9 mouse cellular contexts compared by ENCODE assay signal in genomic region chr12:55466088-55466701, GRCm38 (mm10). TPM values are rescaled to one million over a fixed set of nuclear protein-coding genes. Genes with fewer than 3 reads are reported as not detected.
DNase-seq lines count a peak whose midpoint lies in the region; ATAC-seq and TF ChIP-seq lines count a peak whose summit lies in the region.
"Had no signal": no experiment of that assay in that cellular context is flagged by ENCODE, and none has a peak within 500 bp of the region (broad histone marks: within the 10 kb centered on the region; RNA-seq: fewer than 3 reads in every experiment).

No protein-coding gene starts in this region.

- H3K4me3 ChIP-seq in liver, embryonic 16.5 days (ENCODE audit: low read depth, low read length) = no peak overlapping the region
- H3K4me3 ChIP-seq in liver, embryonic 11.5 days (ENCODE audit: low read depth, low read length) = no peak overlapping the region
- H3K4me3 ChIP-seq in hindbrain, postnatal 0 days (ENCODE audit: low read length) = no peak overlapping the region
- H3K4me3 ChIP-seq in stomach, postnatal 0 days (ENCODE audit: low read depth, low read length) = no peak overlapping the region
- H3K4me3 ChIP-seq: embryonic facial prominence, embryonic 12.5 days had no signal

- H3K27me3 ChIP-seq in liver, embryonic 16.5 days (ENCODE audit: control insufficient read depth, insufficient read depth, low read depth, low read length) = peaks cover 7% of the 10 kb centered on the region; the same call in 1 of the 2 replicates
- no peaks in the 10 kb centered on the region for H3K27me3 ChIP-seq in liver, embryonic 11.5 days (replicated peaks; ENCODE audit: control insufficient read depth, insufficient read depth, low read length)
- H3K27me3 ChIP-seq in hindbrain, postnatal 0 days (ENCODE audit: insufficient read depth, low read length) = no peaks in the 10 kb centered on the region
- no peaks in the 10 kb centered on the region for H3K27me3 ChIP-seq in stomach, postnatal 0 days (ENCODE audit: control insufficient read depth, insufficient read depth, low read length)
- H3K27me3 ChIP-seq: embryonic facial prominence, embryonic 12.5 days had no signal

- no peak overlapping the region for H3K4me2 ChIP-seq in liver, embryonic 16.5 days (ENCODE audit: low read depth, low read length)
- no peak overlapping the region for H3K4me2 ChIP-seq in liver, embryonic 11.5 days
- no peak overlapping the region for H3K4me2 ChIP-seq in hindbrain, postnatal 0 days (ENCODE audit: low read depth, low read length)
- H3K4me2 ChIP-seq in stomach, postnatal 0 days (replicated peaks; ENCODE audit: low read depth) = no peak overlapping the region
- H3K4me2 ChIP-seq: embryonic facial prominence, embryonic 12.5 days; liver, embryonic 15.5 days had no signal

- no peaks in the 10 kb centered on the region; the same call in 1 of the 2 replicates for H3K4me1 ChIP-seq in liver, embryonic 16.5 days (ENCODE audit: control insufficient read depth, low read depth, low read length)
- peaks cover 9% of the 10 kb centered on the region; the same call in 1 of the 2 replicates for H3K4me1 ChIP-seq in liver, embryonic 11.5 days (replicated peaks; ENCODE audit: control insufficient read depth, insufficient read depth, low read length)
- peaks cover 36% of the 10 kb centered on the region for H3K4me1 ChIP-seq in hindbrain, postnatal 0 days (ENCODE audit: insufficient read depth, low read length)
- peaks cover 11% of the 10 kb centered on the region for H3K4me1 ChIP-seq in stomach, postnatal 0 days (replicated peaks; ENCODE audit: control insufficient read depth, insufficient read depth)

- H3K9me3 ChIP-seq in liver, embryonic 16.5 days (replicated peaks; ENCODE audit: control insufficient read depth, low read length) = no peaks in the 10 kb centered on the region
- no peaks in the 10 kb centered on the region for H3K9me3 ChIP-seq in liver, embryonic 11.5 days (ENCODE audit: control insufficient read depth, low read length)
- H3K9me3 ChIP-seq in hindbrain, postnatal 0 days (ENCODE audit: low read length) = no peaks in the 10 kb centered on the region
- H3K9me3 ChIP-seq in stomach, postnatal 0 days (ENCODE audit: control insufficient read depth, low read length) = no peaks in the 10 kb centered on the region
- H3K9me3 ChIP-seq: embryonic facial prominence, embryonic 12.5 days; liver, embryonic 15.5 days had no signal

- no peak overlapping the region for H3K9ac ChIP-seq in liver, embryonic 16.5 days (ENCODE audit: low read depth, low read length)
- no peak overlapping the region for H3K9ac ChIP-seq in liver, embryonic 11.5 days (ENCODE audit: low read depth, low read length)
- no peak overlapping the region for H3K9ac ChIP-seq in hindbrain, postnatal 0 days (replicated peaks; ENCODE audit: low read length)
- H3K9ac ChIP-seq in stomach, postnatal 0 days (ENCODE audit: low read length) = no peak overlapping the region
- H3K9ac ChIP-seq: embryonic facial prominence, embryonic 12.5 days; liver, embryonic 15.5 days had no signal

- H3K36me3 ChIP-seq in liver, embryonic 16.5 days (ENCODE audit: control insufficient read depth, insufficient read depth) = no peaks in the 10 kb centered on the region
- H3K36me3 ChIP-seq in liver, embryonic 11.5 days (ENCODE audit: control insufficient read depth, insufficient read depth, low read length) = no peaks in the 10 kb centered on the region
- H3K36me3 ChIP-seq in hindbrain, postnatal 0 days (ENCODE audit: insufficient read depth, low read length) = no peaks in the 10 kb centered on the region
- no peaks in the 10 kb centered on the region for H3K36me3 ChIP-seq in stomach, postnatal 0 days (ENCODE audit: control insufficient read depth, insufficient read depth, low read length)
- H3K36me3 ChIP-seq: embryonic facial prominence, embryonic 12.5 days; liver, embryonic 15.5 days had no signal

- H3K27ac ChIP-seq in liver, embryonic 16.5 days (ENCODE audit: low read length) = 0 out of 2 replicates have a peak overlapping the region, but pooled peaks have one; percentile 13
- no peak overlapping the region for H3K27ac ChIP-seq in liver, embryonic 11.5 days (ENCODE audit: low read depth, low read length)
- peak overlapping the region; percentile 76; the same call in 1 of the 2 replicates for H3K27ac ChIP-seq in hindbrain, postnatal 0 days
- H3K27ac ChIP-seq in stomach, postnatal 0 days (replicated peaks) = peak overlapping the region; percentile 75
- H3K27ac ChIP-seq: liver, embryonic 15.5 days had no signal

- ATAC-seq in liver, embryonic 16.5 days (ENCODE audit: low read depth) = no peak
- no peak for ATAC-seq in liver, embryonic 11.5 days (replicated peaks; ENCODE audit: low FRiP score)
- peak; percentile 50; the same call in 1 of the 2 replicates for ATAC-seq in hindbrain, postnatal 0 days
- 0 out of 2 replicates have a peak, but pooled peaks have one; percentile 10 for ATAC-seq in stomach, postnatal 0 days (ENCODE audit: low FRiP score, low TSS enrichment)

- no peak for TF ChIP-seq EP300 in stomach, postnatal 0 days (optimal IDR thresholded peaks at IDR 0.05)

- no peak for DNase-seq in liver, embryonic 11.5 days (ENCODE audit: low spot score)
- DNase-seq in T-cell, adult 2 months (ENCODE audit: low spot score) = peak; percentile 62
- DNase-seq in cerebellum, adult 11-12 months = peak; percentile 53
- peak; percentile 53 for DNase-seq in hindbrain, postnatal 0 days (ENCODE audit: low spot score)
- DNase-seq in stomach, postnatal 0 days (ENCODE audit: low spot score) = no peak
- DNase-seq in embryo, embryonic 10.5 days (ENCODE audit: low spot score) = no peak

- 61% methylated on average over 7 of the region's 7 CpGs for WGBS in liver, embryonic 16.5 days (ENCODE audit: insufficient replicate concordance)
- WGBS in liver, embryonic 11.5 days = 72% methylated on average over 7 of the region's 7 CpGs
- WGBS in hindbrain, postnatal 0 days = 26% methylated on average over 7 of the region's 7 CpGs
- WGBS in stomach, postnatal 0 days = 57% methylated on average over 7 of the region's 7 CpGs

- TF ChIP-seq CTCF in hindbrain, postnatal 0 days (IDR thresholded peaks at IDR 0.05; ENCODE audit: low read depth) = no peak
- TF ChIP-seq CTCF in stomach, postnatal 0 days (IDR thresholded peaks at IDR 0.05; ENCODE audit: low read depth) = no peak

RNA-seq across cellular contexts. Expression of gene Nfkbia, which starts 26.3 kb away (rescaled TPM):
- polyA plus RNA-seq in liver, embryonic 16.5 days (2015; fragmentation: Nextera tagmentation; extraction: Ambion mirVana) = 19.8 and 24.5 TPM in 2 replicates
- polyA plus RNA-seq in liver, embryonic 11.5 days (2014; fragmentation: Nextera tagmentation; extraction: Ambion mirVana) = 25.8 TPM in 2 replicates
- total RNA-seq in hindbrain, postnatal 0 days (2014; rRNA removed) = 52.4 and 79.0 TPM in 2 replicates
- polyA plus RNA-seq in hindbrain, postnatal 0 days (2015; fragmentation: Nextera tagmentation; extraction: Ambion mirVana) = 81.5 and 86.6 TPM in 2 replicates
- 110 and 119 TPM in 2 replicates for polyA plus RNA-seq in stomach, postnatal 0 days (2015; fragmentation: Nextera tagmentation; extraction: Ambion mirVana)

Comparison
In these comparisons a context has a peak if more than half of its experiments do, and no peak if none do; other contexts are left out.
1. ATAC-seq: peak in hindbrain, postnatal 0 days (single experiment) and stomach, postnatal 0 days (single experiment); none in liver, embryonic 16.5 days (single experiment) and liver, embryonic 11.5 days (single experiment).
2. DNase-seq: peak in T-cell, adult 2 months (single experiment), cerebellum, adult 11-12 months (single experiment) and hindbrain, postnatal 0 days (single experiment); none in liver, embryonic 11.5 days (single experiment), stomach, postnatal 0 days (single experiment) and embryo, embryonic 10.5 days (single experiment).